Mouse (Mus musculus) lung, adult 2 months (tissue): ENCODE measurements at regions not wholly inside any gene's neighbourhood (a gene's known extent, or its start where the extent isn't known, plus 50 kb on each side); places are given as distances from the start of the nearest gene placed in this dataset.

Source experiments
- CTCF ChIP-seq: fragments of 200-500 bp; IDR thresholded peaks from 2 replicates; pipeline ENCODE4 v1.5.1; 2011; ENCODE audit warnings: mild to moderate bottlenecking, low read length, control low read depth; ENCODE audit not compliant: insufficient read depth
- POLR2A ChIP-seq: fragments of 200-500 bp; IDR thresholded peaks from 2 replicates; pipeline ENCODE4 v1.6.1; 2011; ENCODE audit warnings: low read depth, mild to moderate bottlenecking, control low read depth, low read length, borderline replicate concordance; ENCODE audit errors: extremely low read depth

DNA sequence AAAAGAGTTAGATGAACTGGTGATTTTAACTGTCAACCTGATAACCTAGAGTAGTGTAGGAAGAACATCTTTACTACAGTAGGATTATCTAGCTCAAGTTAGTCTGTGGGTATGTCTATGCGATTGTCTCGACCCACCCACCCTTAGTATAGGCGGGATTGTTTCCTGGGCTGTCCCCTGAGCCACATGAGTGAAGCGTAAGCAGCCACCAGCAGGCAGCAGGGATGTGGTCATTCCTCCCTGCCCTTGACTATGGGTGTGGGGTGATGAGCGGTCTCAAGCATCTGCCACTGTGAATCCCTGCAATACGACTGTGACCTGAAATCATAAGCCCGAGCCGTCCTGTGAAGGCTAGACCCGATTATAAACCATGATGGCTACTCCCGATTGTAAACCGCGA, 184.9 kb downstream of the Unc5cl start:
- TF ChIP-seq POLR2A: no peak
- TF ChIP-seq CTCF: no peak
